Mouse (Mus musculus) neural tube, embryonic 13.5 days (tissue): ENCODE measurements around the gene Cdh11. TPM values are rescaled to one million over a fixed set of nuclear protein-coding genes. Genes with fewer than 3 reads are reported as not detected.
A peak's percentile ranks its signal among the peaks of the same experiment; 100 is the strongest.

Source experiments
- ATAC-seq: fragments of 200-750 bp; cut with Nextera tagmentation; 2 replicates; pipeline ENCODE4 v1.8.0; 2017; ENCODE audit warnings: low read depth, mild to moderate bottlenecking, moderate TSS enrichment, moderate library complexity
- H3K27ac ChIP-seq: fragments of 300-500 bp; sonication (generic); replicated peaks from 2 replicates; pipeline ENCODE4 v1.5.1; 2015; ENCODE audit warnings: moderate library complexity, mild to moderate bottlenecking, inconsistent platforms
- H3K27me3 ChIP-seq: fragments of 300-500 bp; sonication (generic); 2 replicates; pipeline ENCODE4 v1.6.1; 2015; ENCODE audit warnings: mild to moderate bottlenecking, inconsistent platforms
- H3K36me3 ChIP-seq: fragments of 300-500 bp; sonication (generic); 2 replicates; pipeline ENCODE4 v1.6.1; 2015; ENCODE audit warnings: mild to moderate bottlenecking, inconsistent platforms
- H3K4me1 ChIP-seq: fragments of 300-500 bp; sonication (generic); replicated peaks from 2 replicates; pipeline ENCODE4 v1.6.1; 2015; ENCODE audit warnings: inconsistent platforms
- H3K4me2 ChIP-seq: fragments of 300-500 bp; sonication (generic); 2 replicates; pipeline ENCODE4 v1.6.1; 2015; ENCODE audit warnings: inconsistent platforms, mild to moderate bottlenecking, moderate library complexity
- H3K4me3 ChIP-seq: fragments of 300-500 bp; sonication (generic); 2 replicates; pipeline ENCODE4 v1.5.1; 2015; ENCODE audit warnings: mild to moderate bottlenecking, inconsistent platforms
- H3K9ac ChIP-seq: fragments of 300-500 bp; sonication (generic); 2 replicates; pipeline ENCODE4 v1.6.1; 2015; ENCODE audit warnings: moderate library complexity, mild to moderate bottlenecking, inconsistent platforms
- H3K9me3 ChIP-seq: fragments of 300-500 bp; sonication (generic); 2 replicates; pipeline ENCODE4 v1.6.1; 2016; ENCODE audit warnings: inconsistent platforms
- WGBS: fragments of 180-500 bp; shearing (Covaris S2); methylation state at CpG from one replicate; pipeline ENCODE4 v1.1.7; 2015; 5-methylcytosine and 5-hydroxymethylcytosine counted together
- polyA plus RNA-seq: library from polyadenylated mRNA; unstranded; fragments of >200 nt; fragmentation: Nextera tagmentation; extraction: Ambion mirVana; gene quantifications from 2 replicates; pipeline ENCODE4 v1.2.1, GENCODE M21; 2015

Gene Cdh11
- polyA plus RNA-seq = 59.5 and 72.2 TPM in 2 replicates

- peak; percentile 7 for ATAC-seq
- no peaks in the 10 kb centered on the region for H3K36me3 ChIP-seq
- H3K27ac ChIP-seq = peak within 1 kb of the TSS; percentile 95
- peaks cover 36% of the 10 kb centered on the region for H3K4me1 ChIP-seq
- no peaks in the 10 kb centered on the region for H3K9me3 ChIP-seq
- 3% methylated on average over 23 of the region's 23 CpGs for WGBS
- peak within 1 kb of the TSS; percentile 75 for H3K4me3 ChIP-seq
- H3K27me3 ChIP-seq = peaks cover 9% of the 10 kb centered on the region; the same call in 1 of the 2 replicates
- H3K4me2 ChIP-seq = peak within 1 kb of the TSS; percentile 83
- peak within 1 kb of the TSS; percentile 95 for H3K9ac ChIP-seq
Observed at GRCm38 (mm10) chr8:102785592-102786416, at the start of gene Cdh11. Cdh11 (minus strand) TSS chr8:102785642.

DNA sequence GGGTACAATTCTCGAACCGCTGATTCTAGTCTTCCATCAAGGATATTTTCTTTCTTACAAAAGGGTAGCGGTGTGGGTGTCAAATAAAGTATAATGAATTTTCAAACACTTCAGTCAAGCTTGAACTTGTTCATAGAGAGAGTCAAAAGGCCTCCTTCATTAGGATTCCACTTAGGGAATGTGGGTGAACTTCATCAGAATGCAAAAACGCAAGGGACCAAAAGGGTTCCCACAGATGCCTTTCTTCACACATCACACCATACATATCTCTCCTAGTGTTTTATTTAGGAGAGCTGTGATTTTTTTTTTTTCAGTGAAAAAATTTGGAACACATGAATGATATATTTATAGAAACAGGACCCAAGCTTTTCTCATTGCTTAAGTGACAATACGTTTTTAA lies 28.5 kb upstream of the Cdh11 start:
- Histone ChIP-seq H3K9me3 (no peaks in the 10 kb centered on the region), H3K4me2 (no peak overlapping the region), H3K4me1 (no peaks in the 10 kb centered on the region), H3K27me3 (no peaks in the 10 kb centered on the region), H3K27ac (no peak overlapping the region), H3K4me3 (no peak overlapping the region), H3K36me3 (no peaks in the 10 kb centered on the region), H3K9ac (no peak overlapping the region)
- no peak for ATAC-seq
- WGBS = 41% methylated on average over 5 of the region's 5 CpGs

GRCm38 (mm10) chr8:102790303-102790702 lies 4.9 kb upstream of the Cdh11 start:
- Histone ChIP-seq H3K9ac (no peak overlapping the region), H3K27ac (no peak overlapping the region), H3K9me3 (no peaks in the 10 kb centered on the region), H3K4me3 (no peak overlapping the region), H3K27me3 (peaks cover 9% of the 10 kb centered on the region; the same call in 1 of the 2 replicates), H3K4me2 (no peak overlapping the region), H3K36me3 (no peaks in the 10 kb centered on the region), H3K4me1 (peaks cover 15% of the 10 kb centered on the region)
- 16% methylated on average over 4 of the region's 4 CpGs for whole genome bisulfite sequencing
- ATAC-seq = no peak

- H3K4me1 ChIP-seq = peaks cover 34% of the 10 kb centered on the region
- H3K9me3 ChIP-seq = no peaks in the 10 kb centered on the region
- peak overlapping the region; percentile 95 for H3K9ac ChIP-seq
- peak overlapping the region; percentile 83 for H3K4me2 ChIP-seq
- peaks cover 9% of the 10 kb centered on the region; the same call in 1 of the 2 replicates for H3K27me3 ChIP-seq
- no peaks in the 10 kb centered on the region for H3K36me3 ChIP-seq
- no peak for ATAC-seq
- H3K4me3 ChIP-seq = peak overlapping the region; percentile 75
- 3% methylated on average over 31 of the region's 31 CpGs for WGBS
- H3K27ac ChIP-seq = peak overlapping the region; percentile 72
Observed at GRCm38 (mm10) chr8:102786467-102787360, 1.3 kb upstream of the Cdh11 start.

DNA sequence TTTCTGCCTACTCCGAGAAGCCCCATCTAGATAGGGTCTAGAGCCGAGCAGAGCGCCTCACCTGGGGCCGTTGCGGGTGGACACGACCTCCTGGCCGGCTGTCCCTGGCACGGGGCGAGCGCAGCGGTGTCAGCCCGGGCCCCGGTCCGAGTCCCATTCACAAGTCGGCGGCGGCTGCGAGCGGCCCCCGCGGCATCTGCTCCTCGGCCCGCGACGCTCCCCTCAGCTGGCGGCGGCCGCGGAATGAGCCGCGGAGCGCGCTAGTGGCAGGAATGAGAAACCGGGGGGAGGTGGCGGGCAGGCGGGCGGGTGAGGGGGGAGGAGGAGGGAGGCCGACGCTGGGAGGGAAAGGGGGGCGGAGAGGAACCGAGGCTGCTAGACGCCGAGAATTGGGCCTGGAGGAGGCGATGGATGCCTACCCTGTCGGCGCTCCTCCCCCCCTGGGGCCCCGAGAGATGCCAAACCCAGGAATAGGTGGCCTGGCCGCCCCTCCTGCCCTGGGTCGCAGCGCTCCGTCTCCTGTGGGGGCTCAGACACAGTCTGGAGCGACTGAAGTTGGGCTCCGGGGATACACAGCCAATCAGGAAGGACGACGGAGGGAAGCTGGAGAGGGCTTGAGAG lies 497 bp downstream of the Cdh11 start:
- H3K9me3 ChIP-seq = no peaks in the 10 kb centered on the region
- peak overlapping the region; percentile 83 for H3K4me2 ChIP-seq
- 2% methylated on average over 50 of the region's 55 CpGs for WGBS
- H3K4me3 ChIP-seq = peak overlapping the region; percentile 75
- peaks cover 9% of the 10 kb centered on the region; the same call in 1 of the 2 replicates for H3K27me3 ChIP-seq
- H3K27ac ChIP-seq = peak overlapping the region; percentile 95
- peak overlapping the region; percentile 95 for H3K9ac ChIP-seq
- H3K4me1 ChIP-seq = peaks cover 40% of the 10 kb centered on the region
- ATAC-seq = peak; percentile 78
- no peaks in the 10 kb centered on the region for H3K36me3 ChIP-seq

DNA sequence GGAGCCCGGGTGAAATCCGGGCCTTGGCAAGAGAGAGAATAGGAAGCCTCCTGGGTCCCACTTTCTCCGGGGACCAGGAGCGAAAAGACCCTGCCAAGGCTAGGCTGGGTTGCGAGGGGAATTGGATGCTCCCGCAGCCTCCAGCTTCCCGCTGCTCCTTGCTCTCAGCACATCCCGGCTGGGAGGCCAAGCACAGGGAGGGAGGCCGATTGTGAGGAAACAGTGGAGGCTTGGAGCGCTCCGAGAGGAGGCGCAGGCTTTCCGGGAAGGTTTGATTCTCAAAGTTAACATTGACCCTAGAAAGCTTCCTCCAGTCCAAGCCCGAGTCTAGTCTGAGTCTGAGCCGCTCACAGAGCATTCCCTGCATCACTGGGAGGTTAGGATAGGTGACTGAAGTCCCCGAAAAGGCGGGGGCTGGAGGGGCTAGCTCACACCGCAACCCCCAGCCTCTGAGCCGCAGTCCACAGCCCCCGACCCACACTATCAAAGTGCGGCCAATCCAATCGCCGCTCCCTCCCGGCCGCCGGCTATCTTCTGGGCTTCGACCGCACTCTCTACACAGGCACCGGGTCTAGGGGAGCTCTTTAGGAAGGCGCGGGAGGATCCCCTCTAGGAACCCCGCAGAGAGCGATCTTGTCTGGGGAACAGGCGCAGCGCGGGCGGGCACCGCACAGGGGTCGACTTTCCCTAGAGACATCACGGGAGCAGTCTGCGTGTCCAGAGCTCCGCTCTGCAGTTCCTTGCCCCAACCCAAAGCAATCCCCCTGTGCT lies 1.4 kb downstream of the Cdh11 start:
- peak overlapping the region; percentile 83 for H3K4me2 ChIP-seq
- H3K36me3 ChIP-seq = no peaks in the 10 kb centered on the region
- H3K9me3 ChIP-seq = no peaks in the 10 kb centered on the region
- peak overlapping the region; percentile 75 for H3K4me3 ChIP-seq
- H3K9ac ChIP-seq = peak overlapping the region; percentile 95
- peak; percentile 68 for ATAC-seq
- peaks cover 50% of the 10 kb centered on the region for H3K4me1 ChIP-seq
- peaks cover 9% of the 10 kb centered on the region; the same call in 1 of the 2 replicates for H3K27me3 ChIP-seq
- WGBS = under 1% methylated on average over 42 of the region's 42 CpGs
- peak overlapping the region; percentile 95 for H3K27ac ChIP-seq

- H3K27me3 ChIP-seq = peaks cover 8% of the 10 kb centered on the region; the same call in 1 of the 2 replicates
- no peaks in the 10 kb centered on the region for H3K9me3 ChIP-seq
- peak overlapping the region; percentile 75 for H3K4me3 ChIP-seq
- WGBS = 2% methylated on average over 11 of the region's 11 CpGs
- H3K36me3 ChIP-seq = peaks cover 3% of the 10 kb centered on the region; the same call in 1 of the 2 replicates
- no peak for ATAC-seq
- peak overlapping the region; percentile 95 for H3K9ac ChIP-seq
- H3K27ac ChIP-seq = peak overlapping the region; percentile 95
- peak overlapping the region; percentile 83 for H3K4me2 ChIP-seq
- H3K4me1 ChIP-seq = peaks cover 60% of the 10 kb centered on the region
Observed at GRCm38 (mm10) chr8:102782707-102783489, 2.5 kb downstream of the Cdh11 start.

GRCm38 (mm10) chr8:102780899-102781298 lies 4.5 kb downstream of the Cdh11 start:
- peak overlapping the region; percentile 41 for H3K4me3 ChIP-seq
- under 1% methylated on average over 12 of the region's 12 CpGs for WGBS

DNA sequence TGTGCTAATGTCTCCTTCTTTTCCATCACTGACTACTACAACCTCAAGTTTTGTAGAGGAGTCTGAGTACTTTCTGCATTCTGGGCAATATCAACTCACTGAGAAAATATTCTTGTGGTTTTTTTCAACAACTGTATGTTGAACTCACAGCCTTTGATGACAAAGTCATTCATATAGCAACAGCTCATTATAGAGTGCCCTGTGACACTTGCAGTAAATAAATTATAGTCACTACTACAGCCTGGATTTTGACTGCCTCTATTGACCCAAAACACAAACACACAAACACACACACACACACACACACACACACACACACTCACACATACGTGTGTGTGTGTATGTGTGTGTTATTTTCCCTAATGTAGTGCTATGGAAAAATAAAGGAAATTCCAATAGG lies 10.8 kb downstream of the Cdh11 start:
- 96% methylated on average over 1 of the region's 1 CpGs for WGBS
- H3K9me3 ChIP-seq = no peaks in the 10 kb centered on the region
- peaks cover 23% of the 10 kb centered on the region for H3K36me3 ChIP-seq
- H3K9ac ChIP-seq = no peak overlapping the region
- no peak for ATAC-seq
- no peak overlapping the region for H3K4me2 ChIP-seq
- H3K4me3 ChIP-seq = no peak overlapping the region
- H3K27ac ChIP-seq = no peak overlapping the region
- peaks cover 46% of the 10 kb centered on the region for H3K4me1 ChIP-seq
- no peaks in the 10 kb centered on the region for H3K27me3 ChIP-seq

More at GRCm38 (mm10) chr8:102780899-102781298, 4.5 kb downstream of the Cdh11 start:
- H3K4me2 ChIP-seq = peak overlapping the region; percentile 83
- peak overlapping the region; percentile 65 for H3K9ac ChIP-seq
- H3K4me1 ChIP-seq = peaks cover 69% of the 10 kb centered on the region
- no peak for ATAC-seq
- H3K36me3 ChIP-seq = peaks cover 15% of the 10 kb centered on the region
- H3K9me3 ChIP-seq = no peaks in the 10 kb centered on the region
- peak overlapping the region; percentile 71 for H3K27ac ChIP-seq
- H3K27me3 ChIP-seq = no peaks in the 10 kb centered on the region

- no peak for ATAC-seq
- H3K9ac ChIP-seq = no peak overlapping the region
- no peak overlapping the region for H3K4me2 ChIP-seq
- no peaks in the 10 kb centered on the region for H3K27me3 ChIP-seq
- WGBS = 89% methylated on average over 2 of the region's 2 CpGs
- H3K27ac ChIP-seq = no peak overlapping the region
- H3K9me3 ChIP-seq = no peaks in the 10 kb centered on the region
- peaks cover 31% of the 10 kb centered on the region for H3K4me1 ChIP-seq
- peaks cover 14% of the 10 kb centered on the region; the same call in 1 of the 2 replicates for H3K36me3 ChIP-seq
- H3K4me3 ChIP-seq = no peak overlapping the region
Observed at GRCm38 (mm10) chr8:102771456-102771855, 14.0 kb downstream of the Cdh11 start.
